Mouse (Mus musculus) thymus, adult 2 months (tissue): ENCODE data around the gene Pitpnm3.

Experiments
- CTCF ChIP-seq: fragments of 200-500 bp; IDR thresholded peaks from 2 replicates; pipeline ENCODE4 v1.5.1; 2012; ENCODE audit warnings: mild to moderate bottlenecking, control low read depth, low read length, moderate library complexity, borderline replicate concordance; ENCODE audit not compliant: control insufficient read depth, poor library complexity, insufficient read depth; ENCODE audit errors: extremely low read depth
- POLR2A ChIP-seq: fragments of 200-500 bp; IDR thresholded peaks from 2 replicates; pipeline ENCODE4 v1.6.1; 2012; ENCODE audit warnings: mild to moderate bottlenecking, low read length, control low read depth, moderate library complexity; ENCODE audit not compliant: control insufficient read depth, poor library complexity, insufficient read depth; ENCODE audit errors: extremely low read depth

- TF ChIP-seq POLR2A (no peak), CTCF (no peak)
Observed at GRCm38 (mm10) chr11:72142889-72143288, 7.3 kb upstream of the Pitpnm3 start.
